Mouse (Mus musculus) midbrain, embryonic 11.5 days (tissue): ENCODE measurements around the gene Sf3a3. TPM values are rescaled to one million over a fixed set of nuclear protein-coding genes. Genes with fewer than 3 reads are reported as not detected.

Experiments used
- microRNA counts: library from miRNA; unstranded; fragments of <30 nt; microRNA quantifications from one replicate; lab custom pipeline; 2015
- microRNA-seq: library from miRNA; unstranded; fragments of <30 nt; microRNA quantifications from one replicate; pipeline ENCODE4, GENCODE M21; 2017
- polyA plus RNA-seq: library from polyadenylated mRNA; unstranded; fragments of >200 nt; fragmentation: Nextera tagmentation; extraction: Ambion mirVana; gene quantifications from 2 replicates; pipeline ENCODE4 v1.2.1, GENCODE M21; 2014

The Sf3a3 gene
- polyA plus RNA-seq, 1 experiment from 2014 or later: 221 TPM

MicroRNA genes within 50 kb of the gene (microRNA counts, 519-probe panel; counts per million panel counts)
- microRNA mmu-miR-697 (lab: Ali Mortazavi, UCI) (not detected), microRNA mmu-miR-698 (lab: Ali Mortazavi, UCI) (not detected)

Small RNA genes lying within 50 kb of the gene (microRNA-seq; reads per million reads assigned to microRNA genes)
- gene Gm24721 (not detected), gene Mir697 (not detected), gene Mir698 (not detected)

Other genes with a start within 250 kb of the Sf3a3 start
- 0.16 TPM in 1 of 2 replicates, not detected in the other for gene 3100002H09Rik, start 104.0 kb upstream of the Sf3a3 start, polyA plus RNA-seq
- gene Pou3f1, start 58.0 kb upstream of the Sf3a3 start, polyA plus RNA-seq: 19.2 and 20.5 TPM in 2 replicates
- 66.2 and 75.4 TPM in 2 replicates for gene Utp11, start 21.2 kb upstream of the Sf3a3 start, polyA plus RNA-seq
- 3.9 and 4.5 TPM in 2 replicates for gene Fhl3, start 14.1 kb upstream of the Sf3a3 start, polyA plus RNA-seq
- gene Inpp5b, start 27.1 kb downstream of the Sf3a3 start, polyA plus RNA-seq: 24.6 and 28.2 TPM in 2 replicates
- 12.9 and 16.7 TPM in 2 replicates for gene Mtf1, start 87.3 kb downstream of the Sf3a3 start, polyA plus RNA-seq
- gene Yrdc, start 135.9 kb downstream of the Sf3a3 start, polyA plus RNA-seq: 43.0 and 47.9 TPM in 2 replicates
- gene 1110065P20Rik, start 136.4 kb downstream of the Sf3a3 start, polyA plus RNA-seq: 52.7 and 60.0 TPM in 2 replicates
- gene Maneal, start 147.4 kb downstream of the Sf3a3 start, polyA plus RNA-seq: 10.2 and 11.5 TPM in 2 replicates
- 4.6 and 4.7 TPM in 2 replicates for gene Epha10, start 166.1 kb downstream of the Sf3a3 start, polyA plus RNA-seq
- 3.8 and 4.3 TPM in 2 replicates for gene 9930104L06Rik, start 222.3 kb downstream of the Sf3a3 start, polyA plus RNA-seq
- gene Cdca8, start 224.5 kb downstream of the Sf3a3 start, polyA plus RNA-seq: 244 and 248 TPM in 2 replicates